Mouse (Mus musculus): Measurements from ENCODE around the gene Aqr. TPM values are rescaled to one million over a fixed set of nuclear protein-coding genes. Genes with fewer than 3 reads are reported as not detected.

The Aqr gene
- polyA plus RNA-seq, 1 experiment from 2014 or later = 53.2 TPM

- DNase-seq (ENCODE audit: low spot score) = no peak
- Histone ChIP-seq H3K4me2 (ENCODE audit: low read length) (no peak overlapping the region), H3K9ac (ENCODE audit: low read length) (no peak overlapping the region), H3K36me3 (ENCODE audit: control insufficient read depth, insufficient read depth, low read length) (peaks cover 69% of the 10 kb centered on the region), H3K4me1 (replicated peaks; ENCODE audit: control insufficient read depth, insufficient read depth, low read length) (no peaks in the 10 kb centered on the region), H3K27ac (ENCODE audit: low read depth) (no peak overlapping the region), H3K9me3 (ENCODE audit: control insufficient read depth, low read length) (no peaks in the 10 kb centered on the region), H3K27me3 (replicated peaks; ENCODE audit: control insufficient read depth, insufficient read depth, low read length) (no peaks in the 10 kb centered on the region), H3K4me3 (ENCODE audit: low read depth, low read length) (no peak overlapping the region)
- 80% methylated on average over 7 of the region's 7 CpGs for WGBS
- no peak for ATAC-seq (replicated peaks; ENCODE audit: low FRiP score, low TSS enrichment, low read depth)
Measured at GRCm38 (mm10) chr2:114119451-114119850, 67.4 kb downstream of the Aqr start.

GRCm38 (mm10) chr2:114117665-114118064 lies 69.2 kb downstream of the Aqr start:
- Histone ChIP-seq H3K9ac (ENCODE audit: low read length) (no peak overlapping the region), H3K4me1 (replicated peaks; ENCODE audit: control insufficient read depth, insufficient read depth, low read length) (no peaks in the 10 kb centered on the region), H3K4me3 (ENCODE audit: low read depth, low read length) (no peak overlapping the region), H3K27ac (ENCODE audit: low read depth) (no peak overlapping the region), H3K27me3 (replicated peaks; ENCODE audit: control insufficient read depth, insufficient read depth, low read length) (no peaks in the 10 kb centered on the region), H3K36me3 (ENCODE audit: control insufficient read depth, insufficient read depth, low read length) (peaks cover 71% of the 10 kb centered on the region), H3K4me2 (ENCODE audit: low read length) (no peak overlapping the region), H3K9me3 (ENCODE audit: control insufficient read depth, low read length) (no peaks in the 10 kb centered on the region)
- DNase-seq (ENCODE audit: low spot score) (no peak), ATAC-seq (replicated peaks; ENCODE audit: low FRiP score, low TSS enrichment, low read depth) (no peak)
- WGBS = 88% methylated on average over 3 of the region's 3 CpGs

GRCm38 (mm10) chr2:114117235-114117634 lies 69.6 kb downstream of the Aqr start:
- Histone ChIP-seq H3K27me3 (replicated peaks; ENCODE audit: control insufficient read depth, insufficient read depth, low read length) (no peaks in the 10 kb centered on the region), H3K36me3 (ENCODE audit: control insufficient read depth, insufficient read depth, low read length) (peaks cover 75% of the 10 kb centered on the region), H3K9me3 (ENCODE audit: control insufficient read depth, low read length) (no peaks in the 10 kb centered on the region), H3K9ac (ENCODE audit: low read length) (no peak overlapping the region), H3K4me1 (replicated peaks; ENCODE audit: control insufficient read depth, insufficient read depth, low read length) (no peaks in the 10 kb centered on the region), H3K4me2 (ENCODE audit: low read length) (no peak overlapping the region), H3K27ac (ENCODE audit: low read depth) (no peak overlapping the region), H3K4me3 (ENCODE audit: low read depth, low read length) (no peak overlapping the region)
- no peak for DNase-seq (ENCODE audit: low spot score)
- ATAC-seq (replicated peaks; ENCODE audit: low FRiP score, low TSS enrichment, low read depth) = no peak
- 90% methylated on average over 3 of the region's 3 CpGs for WGBS

GRCm38 (mm10) chr2:114115563-114115962 lies 71.3 kb downstream of the Aqr start:
- WGBS = 93% methylated on average over 4 of the region's 4 CpGs
- no peaks in the 10 kb centered on the region for H3K9me3 ChIP-seq (ENCODE audit: control insufficient read depth, low read length)
- DNase-seq (ENCODE audit: low spot score) (no peak), ATAC-seq (replicated peaks; ENCODE audit: low FRiP score, low TSS enrichment, low read depth) (no peak)
- H3K36me3 ChIP-seq (ENCODE audit: control insufficient read depth, insufficient read depth, low read length) = peaks cover 77% of the 10 kb centered on the region
- H3K4me2 ChIP-seq (ENCODE audit: low read length) = no peak overlapping the region
- H3K9ac ChIP-seq (ENCODE audit: low read length) = no peak overlapping the region
- no peaks in the 10 kb centered on the region for H3K4me1 ChIP-seq (replicated peaks; ENCODE audit: control insufficient read depth, insufficient read depth, low read length)
- H3K4me3 ChIP-seq (ENCODE audit: low read depth, low read length) = no peak overlapping the region
- no peak overlapping the region for H3K27ac ChIP-seq (ENCODE audit: low read depth)
- H3K27me3 ChIP-seq (replicated peaks; ENCODE audit: control insufficient read depth, insufficient read depth, low read length) = no peaks in the 10 kb centered on the region

DNA sequence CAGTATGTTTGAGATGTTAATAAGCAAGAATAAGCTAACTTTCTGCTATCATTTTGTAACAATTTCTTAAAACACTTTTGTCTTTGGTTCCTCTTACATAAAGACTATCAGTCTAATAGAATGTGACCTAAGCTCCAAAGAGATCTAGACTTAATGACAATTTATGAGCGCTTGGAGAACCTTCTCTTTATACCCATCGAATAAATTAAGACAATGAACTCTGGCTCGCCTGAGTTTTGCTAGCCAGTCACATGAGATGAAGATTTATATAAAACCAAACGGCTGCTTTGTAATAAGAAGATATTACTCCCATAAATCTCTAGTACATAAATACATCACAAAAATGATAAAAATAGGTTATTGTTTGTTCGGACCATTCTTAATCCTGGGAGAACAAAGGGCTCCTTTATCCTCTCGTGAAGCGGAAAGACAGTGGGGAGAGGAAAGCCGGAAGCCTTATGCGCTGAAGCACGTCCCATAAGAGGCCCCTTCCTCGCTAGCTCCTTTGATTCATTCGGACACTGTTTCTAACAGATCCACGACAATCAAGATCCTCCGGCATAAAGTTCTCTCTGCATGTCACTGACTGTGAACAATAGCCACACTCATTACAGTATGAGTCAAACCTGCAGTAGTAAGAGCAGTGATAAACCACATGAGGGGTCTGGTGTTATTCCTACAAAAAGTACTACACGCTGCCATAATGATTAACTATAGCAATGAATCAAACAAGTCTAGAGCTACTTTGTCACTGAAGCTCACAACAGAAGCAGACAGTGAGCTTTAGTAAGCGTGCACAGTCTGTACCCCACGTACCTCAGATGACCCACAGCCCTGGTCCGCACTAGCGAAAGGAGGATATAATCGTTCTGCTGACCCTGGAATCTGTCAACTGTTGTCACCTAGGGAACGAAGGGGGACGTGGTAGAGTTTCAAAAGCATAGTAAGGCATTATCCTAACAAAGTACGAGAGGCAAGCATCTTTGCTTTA lies 79.2 kb downstream of the Aqr start:
- H3K4me1 ChIP-seq (replicated peaks; ENCODE audit: control insufficient read depth, insufficient read depth, low read length) = no peaks in the 10 kb centered on the region
- no peak for DNase-seq (ENCODE audit: low spot score)
- no peak overlapping the region for H3K9ac ChIP-seq (ENCODE audit: low read length)
- H3K27me3 ChIP-seq (replicated peaks; ENCODE audit: control insufficient read depth, insufficient read depth, low read length) = no peaks in the 10 kb centered on the region
- ATAC-seq (replicated peaks; ENCODE audit: low FRiP score, low TSS enrichment, low read depth) = no peak
- H3K27ac ChIP-seq (ENCODE audit: low read depth) = no peak overlapping the region
- WGBS = 81% methylated on average over 23 of the region's 23 CpGs
- H3K4me3 ChIP-seq (ENCODE audit: low read depth, low read length) = no peak overlapping the region
- H3K36me3 ChIP-seq (ENCODE audit: control insufficient read depth, insufficient read depth, low read length) = peaks cover 90% of the 10 kb centered on the region
- H3K9me3 ChIP-seq (ENCODE audit: control insufficient read depth, low read length) = no peaks in the 10 kb centered on the region
- H3K4me2 ChIP-seq (ENCODE audit: low read length) = no peak overlapping the region

DNA sequence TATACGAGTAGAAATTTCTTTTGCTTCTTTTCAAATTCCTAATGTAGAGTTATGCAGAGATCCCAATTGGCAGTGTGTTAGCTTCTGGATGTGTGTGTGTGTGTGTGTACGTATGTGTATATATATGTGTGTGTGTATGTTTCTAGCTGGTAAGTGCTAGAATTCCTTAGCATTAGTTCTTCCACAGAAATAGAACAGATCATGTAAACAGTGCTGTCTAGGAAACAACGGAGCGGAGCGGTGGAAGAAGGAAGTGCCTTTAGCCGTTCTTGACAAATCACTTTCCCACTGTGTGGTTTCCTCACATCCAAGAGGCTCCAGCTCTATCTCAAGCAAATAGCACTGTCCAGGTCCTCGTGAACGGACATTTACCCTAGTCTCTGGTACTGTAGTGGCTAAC lies 80.4 kb downstream of the Aqr start:
- peaks cover 90% of the 10 kb centered on the region for H3K36me3 ChIP-seq (ENCODE audit: control insufficient read depth, insufficient read depth, low read length)
- H3K4me1 ChIP-seq (replicated peaks; ENCODE audit: control insufficient read depth, insufficient read depth, low read length) = no peaks in the 10 kb centered on the region
- no peaks in the 10 kb centered on the region for H3K27me3 ChIP-seq (replicated peaks; ENCODE audit: control insufficient read depth, insufficient read depth, low read length)
- H3K4me3 ChIP-seq (ENCODE audit: low read depth, low read length) = no peak overlapping the region
- ATAC-seq (replicated peaks; ENCODE audit: low FRiP score, low TSS enrichment, low read depth) = no peak
- no peaks in the 10 kb centered on the region for H3K9me3 ChIP-seq (ENCODE audit: control insufficient read depth, low read length)
- H3K9ac ChIP-seq (ENCODE audit: low read length) = no peak overlapping the region
- H3K27ac ChIP-seq (ENCODE audit: low read depth) = no peak overlapping the region
- H3K4me2 ChIP-seq (ENCODE audit: low read length) = no peak overlapping the region
- WGBS = 52% methylated on average over 8 of the region's 8 CpGs
- no peak for DNase-seq (ENCODE audit: low spot score)

GRCm38 (mm10) chr2:114102471-114102870 lies 84.4 kb downstream of the Aqr start:
- ATAC-seq (replicated peaks; ENCODE audit: low FRiP score, low TSS enrichment, low read depth) = no peak
- no peak for DNase-seq (ENCODE audit: low spot score)
- 74% methylated on average over 3 of the region's 3 CpGs for WGBS
- Histone ChIP-seq H3K4me1 (replicated peaks; ENCODE audit: control insufficient read depth, insufficient read depth, low read length) (no peaks in the 10 kb centered on the region), H3K36me3 (ENCODE audit: control insufficient read depth, insufficient read depth, low read length) (peaks cover 78% of the 10 kb centered on the region), H3K27me3 (replicated peaks; ENCODE audit: control insufficient read depth, insufficient read depth, low read length) (no peaks in the 10 kb centered on the region), H3K27ac (ENCODE audit: low read depth) (no peak overlapping the region), H3K4me2 (ENCODE audit: low read length) (no peak overlapping the region), H3K4me3 (ENCODE audit: low read depth, low read length) (no peak overlapping the region), H3K9ac (ENCODE audit: low read length) (no peak overlapping the region), H3K9me3 (ENCODE audit: control insufficient read depth, low read length) (no peaks in the 10 kb centered on the region)

- no peak for ATAC-seq (replicated peaks; ENCODE audit: low FRiP score, low TSS enrichment, low read depth)
- H3K4me2 ChIP-seq (ENCODE audit: low read length) = no peak overlapping the region
- no peak overlapping the region for H3K4me3 ChIP-seq (ENCODE audit: low read depth, low read length)
- H3K4me1 ChIP-seq (replicated peaks; ENCODE audit: control insufficient read depth, insufficient read depth, low read length) = no peaks in the 10 kb centered on the region
- no peak for DNase-seq (ENCODE audit: low spot score)
- no peak overlapping the region for H3K27ac ChIP-seq (ENCODE audit: low read depth)
- H3K9me3 ChIP-seq (ENCODE audit: control insufficient read depth, low read length) = no peaks in the 10 kb centered on the region
- 96% methylated on average over 9 of the region's 9 CpGs for WGBS
- H3K9ac ChIP-seq (ENCODE audit: low read length) = no peak overlapping the region
- H3K27me3 ChIP-seq (replicated peaks; ENCODE audit: control insufficient read depth, insufficient read depth, low read length) = no peaks in the 10 kb centered on the region
- H3K36me3 ChIP-seq (ENCODE audit: control insufficient read depth, insufficient read depth, low read length) = peaks cover 64% of the 10 kb centered on the region
Measured at GRCm38 (mm10) chr2:114100834-114101233, 86.0 kb downstream of the Aqr start.

- ATAC-seq (replicated peaks; ENCODE audit: low FRiP score, low TSS enrichment, low read depth) (no peak), DNase-seq (ENCODE audit: low spot score) (no peak)
- H3K4me1 ChIP-seq (replicated peaks; ENCODE audit: control insufficient read depth, insufficient read depth, low read length) = no peaks in the 10 kb centered on the region
- H3K4me3 ChIP-seq (ENCODE audit: low read depth, low read length) = no peak overlapping the region
- no peak overlapping the region for H3K9ac ChIP-seq (ENCODE audit: low read length)
- 77% methylated on average over 3 of the region's 3 CpGs for WGBS
- H3K36me3 ChIP-seq (ENCODE audit: control insufficient read depth, insufficient read depth, low read length) = peaks cover 54% of the 10 kb centered on the region
- no peak overlapping the region for H3K27ac ChIP-seq (ENCODE audit: low read depth)
- no peak overlapping the region for H3K4me2 ChIP-seq (ENCODE audit: low read length)
- no peaks in the 10 kb centered on the region for H3K9me3 ChIP-seq (ENCODE audit: control insufficient read depth, low read length)
- no peaks in the 10 kb centered on the region for H3K27me3 ChIP-seq (replicated peaks; ENCODE audit: control insufficient read depth, insufficient read depth, low read length)
Measured at GRCm38 (mm10) chr2:114099816-114100215, 87.0 kb downstream of the Aqr start.
